Mouse (Mus musculus) G1E (cell line): ENCODE data around the gene Ppil2.

ENCODE experiments used
- CTCF ChIP-seq: IDR thresholded peaks from 2 replicates; pipeline ENCODE4 v1.5.1; 2012; ENCODE audit warnings: low read depth, low read length, inconsistent platforms, mixed read lengths
- TAL1 ChIP-seq: conservative IDR thresholded peaks from 2 replicates; pipeline ENCODE4 v1.6.1; 2012; ENCODE audit warnings: low read depth, low read length, inconsistent platforms, mixed read lengths

- no peak for TF ChIP-seq TAL1
- TF ChIP-seq CTCF, result no peak
These were observed 21.8 kb upstream of the Ppil2 start for GRCm38 (mm10) chr16:17132906-17133200.
